Mouse (Mus musculus): ENCODE measurements around the gene Scaf4. TPM values are rescaled to one million over a fixed set of nuclear protein-coding genes. Genes with fewer than 3 reads are reported as not detected.
"Not testable (repeated sequence)": the region's sequence is repeated elsewhere in the genome, so short reads cannot be mapped to it uniquely, and the experiment has no call there.

The Scaf4 gene
- total and polyA plus RNA-seq, 2 experiments from 2014 or later, result 9.5 to 15.7 TPM

- Histone ChIP-seq H3K4me2 (ENCODE audit: low read depth, low read length) (no peak overlapping the region), H3K4me3 (ENCODE audit: low read depth, low read length) (no peak overlapping the region), H3K36me3 (replicated peaks; ENCODE audit: control insufficient read depth, insufficient read depth, low read length) (peaks cover 29% of the 10 kb centered on the region; the same call in 1 of the 2 replicates), H3K9me3 (replicated peaks; ENCODE audit: control insufficient read depth, low read length) (no peaks in the 10 kb centered on the region), H3K4me1 (ENCODE audit: control insufficient read depth, insufficient read depth) (peaks cover 25% of the 10 kb centered on the region), H3K9ac (replicated peaks; ENCODE audit: low read depth, low read length) (no peak overlapping the region), H3K27ac (ENCODE audit: low read depth) (no peak overlapping the region), H3K27me3 (ENCODE audit: control insufficient read depth, insufficient read depth, low read length) (no peaks in the 10 kb centered on the region)
- WGBS, result 52% methylated on average over 5 of the region's 5 CpGs
- ATAC-seq (ENCODE audit: insufficient read depth, low read depth), result no peak
- DNase-seq (ENCODE audit: low spot score), result no peak
- no peak for TF ChIP-seq CTCF (IDR thresholded peaks at IDR 0.05; ENCODE audit: low read depth)
Measured at GRCm38 (mm10) chr16:90264021-90264420, 20.3 kb downstream of the Scaf4 start.

- no peak overlapping the region for H3K9ac ChIP-seq (replicated peaks; ENCODE audit: low read depth, low read length)
- H3K27me3 ChIP-seq (ENCODE audit: control insufficient read depth, insufficient read depth, low read length), result no peaks in the 10 kb centered on the region
- H3K4me2 ChIP-seq (ENCODE audit: low read depth, low read length), result no peak overlapping the region
- ATAC-seq (ENCODE audit: insufficient read depth, low read depth) (no peak), DNase-seq (ENCODE audit: low spot score) (no peak)
- H3K4me3 ChIP-seq (ENCODE audit: low read depth, low read length), result no peak overlapping the region
- 95% methylated on average over 2 of the region's 2 CpGs for whole genome bisulfite sequencing
- H3K36me3 ChIP-seq (replicated peaks; ENCODE audit: control insufficient read depth, insufficient read depth, low read length), result peaks cover 49% of the 10 kb centered on the region
- H3K27ac ChIP-seq (ENCODE audit: low read depth), result no peak overlapping the region
- TF ChIP-seq CTCF (IDR thresholded peaks at IDR 0.05; ENCODE audit: low read depth) (no peak), EP300 (IDR thresholded peaks at IDR 0.05; ENCODE audit: low read depth) (no peak)
- H3K4me1 ChIP-seq (ENCODE audit: control insufficient read depth, insufficient read depth), result peaks cover 15% of the 10 kb centered on the region
- no peaks in the 10 kb centered on the region for H3K9me3 ChIP-seq (replicated peaks; ENCODE audit: control insufficient read depth, low read length)
Measured at GRCm38 (mm10) chr16:90261791-90262190, 22.5 kb downstream of the Scaf4 start.

GRCm38 (mm10) chr16:90260097-90260496 lies 24.2 kb downstream of the Scaf4 start:
- DNase-seq (ENCODE audit: low spot score), result no peak
- Histone ChIP-seq H3K27ac (ENCODE audit: low read depth) (no peak overlapping the region), H3K9me3 (replicated peaks; ENCODE audit: control insufficient read depth, low read length) (no peaks in the 10 kb centered on the region), H3K4me1 (ENCODE audit: control insufficient read depth, insufficient read depth) (peaks cover 5% of the 10 kb centered on the region), H3K27me3 (ENCODE audit: control insufficient read depth, insufficient read depth, low read length) (no peaks in the 10 kb centered on the region), H3K4me2 (ENCODE audit: low read depth, low read length) (no peak overlapping the region), H3K9ac (replicated peaks; ENCODE audit: low read depth, low read length) (no peak overlapping the region), H3K36me3 (replicated peaks; ENCODE audit: control insufficient read depth, insufficient read depth, low read length) (peaks cover 59% of the 10 kb centered on the region), H3K4me3 (ENCODE audit: low read depth, low read length) (no peak overlapping the region)
- ATAC-seq (ENCODE audit: insufficient read depth, low read depth), result no peak
- WGBS, result 44% methylated on average over 4 of the region's 4 CpGs
- TF ChIP-seq CTCF (IDR thresholded peaks at IDR 0.05; ENCODE audit: low read depth), result no peak
- no peak for TF ChIP-seq EP300 (IDR thresholded peaks at IDR 0.05; ENCODE audit: low read depth)

- 73% methylated on average over 5 of the region's 5 CpGs for WGBS
- Histone ChIP-seq H3K27ac (ENCODE audit: low read depth) (no peak overlapping the region), H3K9ac (replicated peaks; ENCODE audit: low read depth, low read length) (no peak overlapping the region), H3K4me3 (ENCODE audit: low read depth, low read length) (no peak overlapping the region), H3K36me3 (replicated peaks; ENCODE audit: control insufficient read depth, insufficient read depth, low read length) (peaks cover 63% of the 10 kb centered on the region), H3K4me2 (ENCODE audit: low read depth, low read length) (no peak overlapping the region), H3K27me3 (ENCODE audit: control insufficient read depth, insufficient read depth, low read length) (no peaks in the 10 kb centered on the region), H3K9me3 (replicated peaks; ENCODE audit: control insufficient read depth, low read length) (no peaks in the 10 kb centered on the region), H3K4me1 (ENCODE audit: control insufficient read depth, insufficient read depth) (peaks cover 3% of the 10 kb centered on the region)
- TF ChIP-seq EP300 (IDR thresholded peaks at IDR 0.05; ENCODE audit: low read depth) (no peak), CTCF (IDR thresholded peaks at IDR 0.05; ENCODE audit: low read depth) (no peak)
- ATAC-seq (ENCODE audit: insufficient read depth, low read depth) (no peak), DNase-seq (ENCODE audit: low spot score) (no peak)
Measured at GRCm38 (mm10) chr16:90259623-90260022, 24.7 kb downstream of the Scaf4 start.

- DNase-seq (ENCODE audit: low spot score), result no peak
- no peak overlapping the region for H3K27ac ChIP-seq (ENCODE audit: low read depth)
- peaks cover 70% of the 10 kb centered on the region for H3K36me3 ChIP-seq (replicated peaks; ENCODE audit: control insufficient read depth, insufficient read depth, low read length)
- WGBS, result 86% methylated on average over 7 of the region's 7 CpGs
- H3K4me1 ChIP-seq (ENCODE audit: control insufficient read depth, insufficient read depth), result peaks cover 2% of the 10 kb centered on the region
- no peak for ATAC-seq (ENCODE audit: insufficient read depth, low read depth)
- no peak overlapping the region for H3K9ac ChIP-seq (replicated peaks; ENCODE audit: low read depth, low read length)
- H3K4me2 ChIP-seq (ENCODE audit: low read depth, low read length), result no peak overlapping the region
- H3K27me3 ChIP-seq (ENCODE audit: control insufficient read depth, insufficient read depth, low read length), result no peaks in the 10 kb centered on the region
- H3K9me3 ChIP-seq (replicated peaks; ENCODE audit: control insufficient read depth, low read length), result no peaks in the 10 kb centered on the region
- no peak overlapping the region for H3K4me3 ChIP-seq (ENCODE audit: low read depth, low read length)
- TF ChIP-seq EP300 (IDR thresholded peaks at IDR 0.05; ENCODE audit: low read depth), result no peak
- no peak for TF ChIP-seq CTCF (IDR thresholded peaks at IDR 0.05; ENCODE audit: low read depth)
Measured at GRCm38 (mm10) chr16:90258950-90259349, 25.4 kb downstream of the Scaf4 start.

GRCm38 (mm10) chr16:90252521-90252920 lies 31.8 kb downstream of the Scaf4 start:
- Histone ChIP-seq H3K4me2 (ENCODE audit: low read depth, low read length) (no peak overlapping the region), H3K27ac (ENCODE audit: low read depth) (no peak overlapping the region), H3K4me3 (ENCODE audit: low read depth, low read length) (no peak overlapping the region), H3K27me3 (ENCODE audit: control insufficient read depth, insufficient read depth, low read length) (no peaks in the 10 kb centered on the region), H3K36me3 (replicated peaks; ENCODE audit: control insufficient read depth, insufficient read depth, low read length) (peaks cover 89% of the 10 kb centered on the region), H3K4me1 (ENCODE audit: control insufficient read depth, insufficient read depth) (no peaks in the 10 kb centered on the region), H3K9ac (replicated peaks; ENCODE audit: low read depth, low read length) (no peak overlapping the region), H3K9me3 (replicated peaks; ENCODE audit: control insufficient read depth, low read length) (no peaks in the 10 kb centered on the region)
- 90% methylated on average over 2 of the region's 2 CpGs for WGBS
- DNase-seq (ENCODE audit: low spot score) (no peak), ATAC-seq (ENCODE audit: insufficient read depth, low read depth) (no peak)
- TF ChIP-seq EP300 (IDR thresholded peaks at IDR 0.05; ENCODE audit: low read depth) (no peak), CTCF (IDR thresholded peaks at IDR 0.05; ENCODE audit: low read depth) (no peak)

GRCm38 (mm10) chr16:90251256-90251655 lies 33.0 kb downstream of the Scaf4 start:
- ATAC-seq (ENCODE audit: insufficient read depth, low read depth), result not testable (repeated sequence)
- 91% methylated on average over 3 of the region's 3 CpGs for WGBS
- peaks cover 87% of the 10 kb centered on the region for H3K36me3 ChIP-seq (replicated peaks; ENCODE audit: control insufficient read depth, insufficient read depth, low read length)

More at GRCm38 (mm10) chr16:90251256-90251655, 33.0 kb downstream of the Scaf4 start:
- not testable (repeated sequence) for H3K9me3 ChIP-seq (replicated peaks; ENCODE audit: control insufficient read depth, low read length); H3K4me1 ChIP-seq (ENCODE audit: control insufficient read depth, insufficient read depth); DNase-seq (ENCODE audit: low spot score); H3K4me3 ChIP-seq (ENCODE audit: low read depth, low read length); H3K27ac ChIP-seq (ENCODE audit: low read depth); H3K27me3 ChIP-seq (ENCODE audit: control insufficient read depth, insufficient read depth, low read length); H3K4me2 ChIP-seq (ENCODE audit: low read depth, low read length); H3K9ac ChIP-seq (replicated peaks; ENCODE audit: low read depth, low read length)
